Mouse (Mus musculus): Measurements from ENCODE around the gene Gm49387.

- TF ChIP-seq CTCF (IDR thresholded peaks at IDR 0.05; ENCODE audit: low read depth, low read length) (no peak), POLR2A (IDR thresholded peaks at IDR 0.05; ENCODE audit: insufficient read depth, low read length) (no peak)
Observed at GRCm38 (mm10) chr14:31613671-31614070, 27.0 kb downstream of the Gm49387 start.
